Mouse (Mus musculus) forebrain, embryonic 14.5 days (tissue): ENCODE data around the gene Hscb. TPM values are rescaled to one million over a fixed set of nuclear protein-coding genes. Genes with fewer than 3 reads are reported as not detected.

ENCODE experiments used
- ATAC-seq: fragments of 200-750 bp; cut with Nextera tagmentation; 2 replicates; pipeline ENCODE4 v1.8.0; 2017; ENCODE audit warnings: mild to moderate bottlenecking, moderate library complexity
- DNase-seq: peaks from one replicate; pipeline ENCODE4 v3.0.0-alpha.2; 2015; ENCODE audit warnings: low spot score
- H3K27ac ChIP-seq: fragments of 300-500 bp; sonication (generic); 2 replicates; pipeline ENCODE4 v1.5.1; 2014; ENCODE audit warnings: low read depth, mild to moderate bottlenecking, control low read depth, low read length, moderate library complexity
- H3K27me3 ChIP-seq: fragments of 300-500 bp; sonication (generic); replicated peaks from 2 replicates; pipeline ENCODE4 v1.6.1; 2014; ENCODE audit warnings: low read length, control low read depth, mixed read lengths; ENCODE audit not compliant: control insufficient read depth, insufficient read depth
- H3K36me3 ChIP-seq: fragments of 300-500 bp; sonication (generic); 2 replicates; pipeline ENCODE4 v1.6.1; 2014; ENCODE audit warnings: low read length, control low read depth; ENCODE audit not compliant: control insufficient read depth, insufficient read depth
- H3K4me1 ChIP-seq: fragments of 300-500 bp; sonication (generic); 2 replicates; pipeline ENCODE4 v1.6.1; 2014; ENCODE audit warnings: antibody characterized with exemption, low read length, control low read depth; ENCODE audit not compliant: control insufficient read depth, insufficient read depth
- H3K4me2 ChIP-seq: fragments of 300-500 bp; sonication (generic); 2 replicates; pipeline ENCODE4 v1.6.1; 2014; ENCODE audit warnings: mild to moderate bottlenecking, control low read depth, low read length
- H3K4me3 ChIP-seq: fragments of 300-500 bp; sonication (generic); 2 replicates; pipeline ENCODE4 v1.5.1; 2014; ENCODE audit warnings: low read depth, low read length, control low read depth
- H3K9ac ChIP-seq: fragments of 300-500 bp; sonication (generic); 2 replicates; pipeline ENCODE4 v1.6.1; 2014; ENCODE audit warnings: mild to moderate bottlenecking, low read length, control low read depth, moderate library complexity
- H3K9me3 ChIP-seq: fragments of 300-500 bp; sonication (generic); replicated peaks from 2 replicates; pipeline ENCODE4 v1.6.1; 2016; ENCODE audit warnings: low read length, control low read depth, mixed read lengths; ENCODE audit not compliant: control insufficient read depth
- WGBS: fragments of 180-500 bp; shearing (Covaris S2); extraction: QIAGEN DNeasy Blood & Tissue Kit; methylation state at CpG from one replicate; pipeline ENCODE4 v1.1.7; 2014; 5-methylcytosine and 5-hydroxymethylcytosine counted together
- polyA plus RNA-seq: library from polyadenylated mRNA; unstranded; fragments of >200 nt; fragmentation: Nextera tagmentation; extraction: Ambion mirVana; gene quantifications from 2 replicates; pipeline ENCODE4 v1.2.1, GENCODE M21; 2014

Gene Hscb
- polyA plus RNA-seq, 1 experiment from 2014 or later: 11.0 TPM

- no peak overlapping the region for H3K9ac ChIP-seq
- H3K36me3 ChIP-seq: peaks cover 5% of the 10 kb centered on the region; the same call in 1 of the 2 replicates
- H3K4me2 ChIP-seq: no peak overlapping the region
- no peak overlapping the region for H3K4me3 ChIP-seq
- no peak for ATAC-seq
- peaks cover 10% of the 10 kb centered on the region; the same call in 1 of the 2 replicates for H3K4me1 ChIP-seq
- H3K9me3 ChIP-seq: no peaks in the 10 kb centered on the region
- no peaks in the 10 kb centered on the region for H3K27me3 ChIP-seq
- 37% methylated on average over 6 of the region's 6 CpGs for WGBS
- H3K27ac ChIP-seq: peak overlapping the region; percentile 46; the same call in 1 of the 2 replicates
- peak; percentile 74 for DNase-seq
These were observed 33.6 kb upstream of the Hscb start for GRCm38 (mm10) chr5:110873160-110873559.

- WGBS: 9% methylated on average over 8 of the region's 8 CpGs
- DNase-seq: peak; percentile 52
- H3K36me3 ChIP-seq: peaks cover 12% of the 10 kb centered on the region; the same call in 1 of the 2 replicates
- no peak overlapping the region for H3K9ac ChIP-seq
- H3K4me2 ChIP-seq: no peak overlapping the region
- H3K27me3 ChIP-seq: no peaks in the 10 kb centered on the region
- no peaks in the 10 kb centered on the region for H3K9me3 ChIP-seq
- no peak overlapping the region for H3K4me3 ChIP-seq
- ATAC-seq: no peak
- H3K4me1 ChIP-seq: peaks cover 10% of the 10 kb centered on the region; the same call in 1 of the 2 replicates
- peak overlapping the region; percentile 50; the same call in 1 of the 2 replicates for H3K27ac ChIP-seq
These were observed 29.7 kb upstream of the Hscb start for GRCm38 (mm10) chr5:110869242-110869669.

- DNase-seq (peak; percentile 46), ATAC-seq (no peak)
- no peak overlapping the region for H3K9ac ChIP-seq
- peak overlapping the region; percentile 50; the same call in 1 of the 2 replicates for H3K27ac ChIP-seq
- H3K4me1 ChIP-seq: peaks cover 10% of the 10 kb centered on the region; the same call in 1 of the 2 replicates
- H3K9me3 ChIP-seq: no peaks in the 10 kb centered on the region
- H3K36me3 ChIP-seq: peaks cover 12% of the 10 kb centered on the region; the same call in 1 of the 2 replicates
- WGBS: 37% methylated on average over 4 of the region's 4 CpGs
- no peaks in the 10 kb centered on the region for H3K27me3 ChIP-seq
- H3K4me2 ChIP-seq: no peak overlapping the region
- no peak overlapping the region for H3K4me3 ChIP-seq
These were observed 28.9 kb upstream of the Hscb start for GRCm38 (mm10) chr5:110868460-110868859.

GRCm38 (mm10) chr5:110860445-110860844 is 20.9 kb upstream of the Hscb start:
- H3K9me3 ChIP-seq: no peaks in the 10 kb centered on the region
- no peaks in the 10 kb centered on the region for H3K27me3 ChIP-seq
- H3K36me3 ChIP-seq: peaks cover 16% of the 10 kb centered on the region; the same call in 1 of the 2 replicates
- ATAC-seq (no peak), DNase-seq (no peak)
- no peak overlapping the region for H3K9ac ChIP-seq
- no peak overlapping the region for H3K27ac ChIP-seq
- 92% methylated on average over 5 of the region's 5 CpGs for WGBS
- H3K4me2 ChIP-seq: no peak overlapping the region
- no peaks in the 10 kb centered on the region for H3K4me1 ChIP-seq
- no peak overlapping the region for H3K4me3 ChIP-seq

- DNase-seq: peak; percentile 66
- no peak for ATAC-seq
- Histone ChIP-seq H3K4me1 (no peaks in the 10 kb centered on the region), H3K36me3 (peaks cover 16% of the 10 kb centered on the region; the same call in 1 of the 2 replicates), H3K9ac (no peak overlapping the region), H3K4me3 (no peak overlapping the region), H3K9me3 (no peaks in the 10 kb centered on the region), H3K27ac (peak overlapping the region; percentile 39; the same call in 1 of the 2 replicates), H3K4me2 (no peak overlapping the region; the same call in 1 of the 2 replicates), H3K27me3 (no peaks in the 10 kb centered on the region)
- 54% methylated on average over 13 of the region's 13 CpGs for WGBS
These were observed 19.6 kb upstream of the Hscb start for GRCm38 (mm10) chr5:110859013-110859650.

- no peaks in the 10 kb centered on the region for H3K4me1 ChIP-seq
- WGBS: 89% methylated on average over 5 of the region's 5 CpGs
- H3K4me3 ChIP-seq: no peak overlapping the region
- H3K27ac ChIP-seq: no peak overlapping the region
- H3K9ac ChIP-seq: no peak overlapping the region
- DNase-seq (no peak), ATAC-seq (no peak)
- H3K36me3 ChIP-seq: peaks cover 14% of the 10 kb centered on the region; the same call in 1 of the 2 replicates
- no peaks in the 10 kb centered on the region for H3K27me3 ChIP-seq
- H3K4me2 ChIP-seq: no peak overlapping the region
- H3K9me3 ChIP-seq: no peaks in the 10 kb centered on the region
These were observed 17.5 kb upstream of the Hscb start for GRCm38 (mm10) chr5:110857091-110857490.

- 79% methylated on average over 1 of the region's 1 CpGs for WGBS
- Histone ChIP-seq H3K36me3 (peaks cover 16% of the 10 kb centered on the region; the same call in 1 of the 2 replicates), H3K4me3 (no peak overlapping the region), H3K4me1 (no peaks in the 10 kb centered on the region), H3K9me3 (no peaks in the 10 kb centered on the region), H3K4me2 (no peak overlapping the region), H3K27me3 (no peaks in the 10 kb centered on the region), H3K27ac (no peak overlapping the region), H3K9ac (no peak overlapping the region)
- ATAC-seq (no peak), DNase-seq (no peak)
These were observed 13.4 kb upstream of the Hscb start for GRCm38 (mm10) chr5:110852990-110853389.

- Histone ChIP-seq H3K27me3 (no peaks in the 10 kb centered on the region), H3K9me3 (no peaks in the 10 kb centered on the region), H3K36me3 (peaks cover 13% of the 10 kb centered on the region), H3K4me3 (no peak overlapping the region), H3K27ac (no peak overlapping the region), H3K4me1 (no peaks in the 10 kb centered on the region), H3K9ac (no peak overlapping the region), H3K4me2 (peak overlapping the region; percentile 76; the same call in 1 of the 2 replicates)
- DNase-seq (no peak), ATAC-seq (no peak)
- 89% methylated on average over 14 of the region's 14 CpGs for WGBS
These were observed 1.7 kb upstream of the Hscb start for GRCm38 (mm10) chr5:110841046-110841862.
